9 mouse cellular contexts compared by ENCODE assay signal in the genomic region with DNA sequence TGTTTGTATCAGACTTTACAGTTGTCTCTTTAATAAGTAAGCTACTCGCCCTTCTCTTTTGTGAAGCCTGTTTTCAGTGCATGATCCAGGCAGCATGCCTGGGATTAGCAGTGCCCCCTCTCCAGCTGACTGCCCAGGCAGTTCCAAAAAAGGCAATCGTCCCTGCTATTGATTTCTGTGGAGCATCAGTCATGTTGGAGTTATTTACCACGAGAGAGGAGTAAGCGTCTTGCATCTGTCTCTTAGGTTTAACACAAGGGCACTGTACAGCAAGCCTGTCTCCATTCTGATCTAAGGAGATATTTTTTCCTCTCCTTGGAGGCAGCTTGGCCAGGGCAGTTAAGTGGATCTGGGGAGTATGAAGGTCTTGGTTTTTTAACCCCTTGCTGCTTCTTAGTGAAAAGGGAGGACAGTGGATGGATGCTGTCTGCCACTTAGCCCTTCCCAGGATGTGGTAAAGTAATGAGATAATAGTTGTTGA.
DNase-seq lines count a peak whose midpoint lies in the region; ATAC-seq and TF ChIP-seq lines count a peak whose summit lies in the region.
"Had no signal": no experiment of that assay in that cellular context is flagged by ENCODE, and none has a peak within 500 bp of the region (broad histone marks: within the 10 kb centered on the region; RNA-seq: fewer than 3 reads in every experiment).

No protein-coding gene starts in this region.

- no peaks in the 10 kb centered on the region for H3K36me3 ChIP-seq in hindbrain, postnatal 0 days (ENCODE audit: insufficient read depth, low read length)
- H3K36me3 ChIP-seq in hindbrain, embryonic 10.5 days: no peaks in the 10 kb centered on the region
- H3K36me3 ChIP-seq in midbrain, embryonic 11.5 days (ENCODE audit: control insufficient read depth, insufficient read depth, low read length): no peaks in the 10 kb centered on the region
- H3K36me3 ChIP-seq: lung, embryonic 15.5 days had no signal

- ATAC-seq in hindbrain, postnatal 0 days: peak; percentile 24; the same call in 1 of the 2 replicates
- peak; percentile 57 for ATAC-seq in midbrain, embryonic 11.5 days (ENCODE audit: low FRiP score)
- no peak for ATAC-seq in frontal cortex, adult (ENCODE audit: low TSS enrichment)

- H3K4me2 ChIP-seq in hindbrain, postnatal 0 days (ENCODE audit: low read depth, low read length): peak overlapping the region; percentile 25; the same call in 1 of the 2 replicates
- H3K4me2 ChIP-seq in midbrain, embryonic 11.5 days: no peak overlapping the region
- H3K4me2 ChIP-seq: lung, embryonic 15.5 days had no signal

- no peak overlapping the region for H3K4me3 ChIP-seq in hindbrain, postnatal 0 days (ENCODE audit: low read length)
- no peak overlapping the region for H3K4me3 ChIP-seq in hindbrain, embryonic 10.5 days
- no peak overlapping the region for H3K4me3 ChIP-seq in midbrain, embryonic 11.5 days (ENCODE audit: low read depth, low read length)
- H3K4me3 ChIP-seq: lung, embryonic 15.5 days had no signal

- WGBS in hindbrain, postnatal 0 days: 14% methylated on average over 4 of the region's 4 CpGs
- WGBS in hindbrain, embryonic 10.5 days: 42% methylated on average over 4 of the region's 4 CpGs
- WGBS in midbrain, embryonic 11.5 days: 13% methylated on average over 4 of the region's 4 CpGs

- peak; percentile 5 for DNase-seq in hindbrain, postnatal 0 days (ENCODE audit: low spot score)
- no peak for DNase-seq in hindbrain, embryonic 10.5 days (ENCODE audit: low spot score)
- peak; percentile 71 for DNase-seq in CD4-positive, CD25-positive, alpha-beta regulatory T cell, adult 2 months (ENCODE audit: low read depth, low spot score)
- peak; percentile 57 for DNase-seq in NIH3T3 (ENCODE audit: low read depth)
- peak; percentile 85 for DNase-seq in midbrain, embryonic 11.5 days (ENCODE audit: low spot score, missing footprints)
- no peak for DNase-seq in yolk sac, embryonic 10.5 days (ENCODE audit: low spot score)
- no peak for DNase-seq in ovary, postnatal 36 days (ENCODE audit: low spot score)

- no peak overlapping the region for H3K9ac ChIP-seq in hindbrain, postnatal 0 days (replicated peaks; ENCODE audit: low read length)
- H3K9ac ChIP-seq in midbrain, embryonic 11.5 days (ENCODE audit: low read length): no peak overlapping the region
- H3K9ac ChIP-seq: lung, embryonic 15.5 days had no signal

- TF ChIP-seq CTCF in hindbrain, postnatal 0 days (IDR thresholded peaks at IDR 0.05; ENCODE audit: low read depth): no peak

- peak overlapping the region; percentile 36; the same call in 1 of the 2 replicates for H3K27ac ChIP-seq in hindbrain, postnatal 0 days
- no peak overlapping the region for H3K27ac ChIP-seq in hindbrain, embryonic 10.5 days
- no peak overlapping the region for H3K27ac ChIP-seq in midbrain, embryonic 11.5 days (ENCODE audit: low read depth, low read length)
- H3K27ac ChIP-seq: lung, embryonic 15.5 days had no signal

- H3K27me3 ChIP-seq in hindbrain, postnatal 0 days (ENCODE audit: insufficient read depth, low read length): no peaks in the 10 kb centered on the region
- H3K27me3 ChIP-seq in hindbrain, embryonic 10.5 days (ENCODE audit: insufficient read depth, poor library complexity, severe bottlenecking): no peaks in the 10 kb centered on the region
- no peaks in the 10 kb centered on the region for H3K27me3 ChIP-seq in midbrain, embryonic 11.5 days (ENCODE audit: control insufficient read depth, insufficient read depth, low read length)
- H3K27me3 ChIP-seq: lung, embryonic 15.5 days had no signal

- H3K4me1 ChIP-seq in hindbrain, postnatal 0 days (ENCODE audit: insufficient read depth, low read length): peaks cover 12% of the 10 kb centered on the region; the same call in 1 of the 2 replicates
- peaks cover 43% of the 10 kb centered on the region for H3K4me1 ChIP-seq in hindbrain, embryonic 10.5 days (replicated peaks)
- H3K4me1 ChIP-seq in midbrain, embryonic 11.5 days (ENCODE audit: control insufficient read depth, insufficient read depth, low read length): peaks cover 7% of the 10 kb centered on the region

- H3K9me3 ChIP-seq in hindbrain, postnatal 0 days (ENCODE audit: low read length): no peaks in the 10 kb centered on the region
- no peaks in the 10 kb centered on the region for H3K9me3 ChIP-seq in hindbrain, embryonic 10.5 days
- no peaks in the 10 kb centered on the region for H3K9me3 ChIP-seq in midbrain, embryonic 11.5 days (ENCODE audit: control insufficient read depth, low read length)
- H3K9me3 ChIP-seq: lung, embryonic 15.5 days had no signal

Comparison
In these comparisons a context has a peak if more than half of its experiments do, and no peak if none do; other contexts are left out.
1. DNase-seq: peak in hindbrain, postnatal 0 days (single experiment), CD4-positive, CD25-positive, alpha-beta regulatory T cell, adult 2 months (single experiment), NIH3T3 (single experiment) and midbrain, embryonic 11.5 days (single experiment); none in hindbrain, embryonic 10.5 days (single experiment), yolk sac, embryonic 10.5 days (single experiment) and ovary, postnatal 36 days (single experiment).